Mouse (Mus musculus) midbrain, embryonic 15.5 days (tissue): ENCODE results near the gene Mnt. TPM values are rescaled to one million over a fixed set of nuclear protein-coding genes. Genes with fewer than 3 reads are reported as not detected.
A peak's percentile ranks its signal among the peaks of the same experiment; 100 is the strongest.

Experiments
- ATAC-seq: fragments of 200-750 bp; cut with Nextera tagmentation; replicated peaks from 2 replicates; pipeline ENCODE4 v1.8.0; 2017; ENCODE audit warnings: moderate TSS enrichment
- H3K27ac ChIP-seq: fragments of 300-500 bp; sonication (generic); 2 replicates; pipeline ENCODE4 v1.5.1; 2015; ENCODE audit warnings: mild to moderate bottlenecking, inconsistent platforms
- H3K27me3 ChIP-seq: fragments of 300-500 bp; sonication (generic); replicated peaks from 2 replicates; pipeline ENCODE4 v1.6.1; 2015; ENCODE audit warnings: inconsistent platforms
- H3K36me3 ChIP-seq: fragments of 300-500 bp; sonication (generic); replicated peaks from 2 replicates; pipeline ENCODE4 v1.6.1; 2015; ENCODE audit warnings: inconsistent platforms
- H3K4me1 ChIP-seq: fragments of 300-500 bp; sonication (generic); 2 replicates; pipeline ENCODE4 v1.6.1; 2015; ENCODE audit warnings: inconsistent platforms
- H3K4me2 ChIP-seq: fragments of 300-500 bp; sonication (generic); 2 replicates; pipeline ENCODE4 v1.6.1; 2015; ENCODE audit warnings: inconsistent platforms, mild to moderate bottlenecking, moderate library complexity
- H3K4me3 ChIP-seq: fragments of 300-500 bp; sonication (generic); 2 replicates; pipeline ENCODE4 v1.5.1; 2015; ENCODE audit warnings: mild to moderate bottlenecking, inconsistent platforms
- H3K9ac ChIP-seq: fragments of 300-500 bp; sonication (generic); 2 replicates; pipeline ENCODE4 v1.6.1; 2015; ENCODE audit warnings: mild to moderate bottlenecking, inconsistent platforms
- H3K9me3 ChIP-seq: fragments of 300-500 bp; sonication (generic); 2 replicates; pipeline ENCODE4 v1.6.1; 2016; ENCODE audit warnings: inconsistent platforms
- WGBS: fragments of 180-500 bp; shearing (Covaris S2); methylation state at CpG from one replicate; pipeline ENCODE4 v1.1.7; 2015; ENCODE audit warnings: mixed read lengths; 5-methylcytosine and 5-hydroxymethylcytosine counted together
- polyA plus RNA-seq: library from polyadenylated mRNA; unstranded; fragments of >200 nt; fragmentation: Nextera tagmentation; extraction: Ambion mirVana; gene quantifications from 2 replicates; pipeline ENCODE4 v1.2.1, GENCODE M21; 2015

Mnt gene
- polyA plus RNA-seq, 1 experiment from 2014 or later = 10.2 TPM

DNA sequence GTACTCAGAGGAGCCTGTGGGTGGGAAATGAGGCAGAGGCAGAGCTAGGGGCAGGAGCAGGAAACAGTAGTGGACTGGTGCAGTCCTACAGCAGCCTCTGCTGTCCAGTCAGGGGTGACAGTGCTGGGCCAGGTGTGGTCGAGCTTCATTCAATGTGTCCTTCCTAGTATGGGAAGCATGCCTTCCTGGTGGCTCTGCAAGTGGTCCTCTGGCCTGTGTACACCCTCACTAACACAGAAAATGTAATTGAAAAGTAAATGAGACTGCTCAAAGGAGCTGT lies 3.6 kb downstream of the Mnt start:
- Histone ChIP-seq H3K27ac (no peak overlapping the region), H3K36me3 (no peaks in the 10 kb centered on the region), H3K4me2 (no peak overlapping the region), H3K9me3 (no peaks in the 10 kb centered on the region), H3K4me1 (peaks cover 57% of the 10 kb centered on the region), H3K27me3 (no peaks in the 10 kb centered on the region), H3K9ac (no peak overlapping the region), H3K4me3 (no peak overlapping the region)
- WGBS = 66% methylated on average over 1 of the region's 1 CpGs
- no peak for ATAC-seq

DNA sequence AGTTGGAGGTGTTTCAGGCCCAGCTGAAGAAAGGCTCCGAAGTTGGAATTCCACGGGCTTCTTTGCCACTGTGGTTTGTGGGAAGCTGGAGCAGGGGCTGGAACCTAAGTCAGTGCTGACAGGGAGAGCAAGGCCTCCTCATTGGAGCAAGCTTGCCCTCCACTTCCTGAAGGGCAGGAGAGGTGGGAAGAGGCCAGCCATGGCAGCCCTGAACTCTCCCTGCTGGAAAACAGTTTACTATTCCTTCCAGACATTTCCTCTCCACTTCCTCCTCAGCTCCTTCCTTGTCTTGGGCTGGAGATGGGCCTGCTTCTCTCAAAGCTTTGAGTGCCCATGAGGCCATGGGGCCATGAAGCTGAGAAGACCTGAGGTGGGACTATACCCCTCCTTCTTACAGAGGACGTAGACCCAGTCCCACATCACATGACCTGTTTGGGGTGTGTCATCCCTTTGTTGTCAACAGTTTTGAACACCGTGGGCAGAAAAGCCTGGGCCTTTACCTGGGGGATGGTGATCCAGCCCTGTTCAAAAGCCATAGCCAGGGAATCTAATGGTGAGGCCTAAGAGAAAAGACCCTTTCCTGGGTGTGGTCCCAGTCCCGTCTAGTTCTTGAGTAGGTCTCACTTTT lies 4.0 kb downstream of the Mnt start:
- no peaks in the 10 kb centered on the region for H3K9me3 ChIP-seq
- H3K4me2 ChIP-seq = no peak overlapping the region
- H3K27ac ChIP-seq = no peak overlapping the region

DNA sequence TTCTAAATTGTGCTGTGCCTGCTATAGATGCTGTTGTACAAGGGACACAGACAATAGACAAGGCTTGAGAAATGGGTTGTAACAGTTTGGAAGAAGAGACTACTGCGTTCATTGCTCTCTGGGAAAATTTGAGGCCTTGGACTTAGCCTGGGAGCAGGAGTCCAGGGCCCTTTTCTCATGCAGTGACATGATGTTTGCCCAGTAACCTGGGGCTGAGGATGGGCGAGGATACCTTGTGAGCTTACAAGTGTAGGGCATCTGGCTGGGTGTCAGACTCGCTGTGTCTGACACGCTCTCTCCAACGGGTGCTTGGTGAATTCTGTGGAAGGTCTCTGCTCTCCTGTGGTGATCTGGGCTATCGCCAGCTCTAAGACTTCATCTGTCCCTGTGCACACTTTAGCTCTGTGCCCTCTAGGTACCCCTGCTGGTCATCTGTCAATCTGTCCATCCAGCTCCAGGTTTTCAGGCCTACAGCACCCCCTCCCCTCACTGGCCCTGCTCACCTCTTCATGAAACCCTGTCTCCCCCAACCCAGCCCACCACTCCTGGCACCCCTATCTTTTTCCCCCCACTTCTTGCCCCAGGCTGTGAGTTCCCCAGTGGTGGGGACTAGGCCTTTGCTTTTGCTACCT lies 5.0 kb downstream of the Mnt start:
- no peak overlapping the region for H3K27ac ChIP-seq
- no peaks in the 10 kb centered on the region for H3K27me3 ChIP-seq
- H3K4me2 ChIP-seq = no peak overlapping the region
- H3K9ac ChIP-seq = no peak overlapping the region
- 90% methylated on average over 6 of the region's 6 CpGs for WGBS
- peaks cover 52% of the 10 kb centered on the region for H3K4me1 ChIP-seq
- H3K9me3 ChIP-seq = no peaks in the 10 kb centered on the region
- no peak overlapping the region for H3K4me3 ChIP-seq
- ATAC-seq = no peak
- no peaks in the 10 kb centered on the region for H3K36me3 ChIP-seq

More for the DNA sequence above, 4.0 kb downstream of the Mnt start:
- no peak overlapping the region for H3K4me3 ChIP-seq
- H3K9ac ChIP-seq = no peak overlapping the region
- ATAC-seq = no peak
- WGBS = 69% methylated on average over 5 of the region's 5 CpGs
- no peaks in the 10 kb centered on the region for H3K27me3 ChIP-seq
- peaks cover 54% of the 10 kb centered on the region for H3K4me1 ChIP-seq
- no peaks in the 10 kb centered on the region for H3K36me3 ChIP-seq

DNA sequence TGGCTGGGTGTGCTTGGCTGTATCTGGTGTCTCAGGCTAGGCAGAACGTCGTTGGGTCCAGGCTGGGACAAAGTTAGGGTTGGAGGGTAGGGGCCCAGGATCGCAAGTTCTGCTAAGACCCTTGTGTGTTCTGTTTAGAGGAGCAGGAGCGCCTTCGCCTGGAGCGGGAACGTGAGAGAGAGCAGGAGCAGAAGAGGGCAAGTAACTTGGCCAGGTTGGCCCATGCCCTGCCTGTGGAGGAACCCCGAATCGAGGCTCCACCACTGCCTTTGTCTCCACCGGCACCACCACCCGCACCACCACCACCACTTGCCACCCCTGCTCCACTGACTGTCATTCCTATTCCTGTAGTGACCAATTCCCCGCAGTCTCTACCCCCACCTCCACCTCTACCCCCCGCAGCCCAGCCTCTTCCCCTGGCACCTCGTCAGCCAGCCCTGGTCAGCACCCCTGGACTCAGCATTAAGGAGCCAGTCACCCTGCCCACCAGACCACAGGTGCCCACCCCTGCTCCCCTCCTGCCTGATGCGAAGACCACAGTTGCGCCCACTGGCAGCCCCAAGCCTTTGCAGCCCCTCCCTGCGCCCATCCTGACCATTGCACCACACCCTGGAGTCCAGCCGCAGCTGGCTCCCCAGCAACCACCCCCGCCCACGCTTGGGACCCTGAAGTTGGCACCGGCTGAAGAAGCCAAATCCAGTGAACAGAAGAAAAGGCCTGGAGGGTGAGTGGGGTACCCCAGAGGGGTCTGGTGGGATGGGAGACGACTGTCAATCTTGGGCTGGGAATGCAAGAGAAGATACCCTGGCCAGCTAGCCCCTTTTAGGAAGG lies 5.7 kb downstream of the Mnt start:
- no peaks in the 10 kb centered on the region for H3K9me3 ChIP-seq
- no peak overlapping the region for H3K27ac ChIP-seq
- WGBS = 89% methylated on average over 22 of the region's 22 CpGs
- H3K4me3 ChIP-seq = no peak overlapping the region
- H3K36me3 ChIP-seq = no peaks in the 10 kb centered on the region
- no peaks in the 10 kb centered on the region for H3K27me3 ChIP-seq
- no peak for ATAC-seq
- H3K9ac ChIP-seq = no peak overlapping the region
- H3K4me1 ChIP-seq = peaks cover 52% of the 10 kb centered on the region
- no peak overlapping the region for H3K4me2 ChIP-seq

DNA sequence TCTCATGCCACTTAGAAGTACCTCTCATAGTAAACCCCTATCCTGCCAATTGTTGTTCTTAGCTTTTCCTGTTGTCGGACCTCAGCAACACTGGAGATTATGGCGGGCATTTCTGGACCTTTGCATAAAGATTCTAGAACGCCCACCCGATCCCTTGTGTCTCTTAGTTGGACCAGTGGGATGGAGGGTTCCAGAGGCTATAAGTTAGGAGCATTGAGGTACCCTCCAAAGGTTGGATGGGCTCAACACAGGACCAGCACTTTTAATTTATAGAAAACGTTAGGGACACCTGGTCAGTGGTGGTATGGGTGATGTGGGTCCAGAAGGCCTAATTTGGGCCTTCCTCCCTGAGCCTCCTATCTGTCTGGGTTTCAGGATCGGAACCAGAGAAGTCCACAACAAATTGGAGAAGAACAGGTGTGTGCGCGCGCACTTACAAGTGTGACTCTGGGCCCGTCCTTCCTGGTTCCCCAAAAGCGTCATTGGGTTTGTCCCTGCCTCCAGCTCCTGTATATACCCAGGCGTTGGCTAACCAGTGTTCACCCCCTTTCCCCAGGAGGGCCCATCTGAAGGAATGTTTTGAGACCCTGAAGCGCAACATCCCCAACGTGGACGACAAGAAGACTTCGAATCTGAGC lies 6.5 kb downstream of the Mnt start:
- peak overlapping the region; percentile 51; the same call in 1 of the 2 replicates for H3K9ac ChIP-seq
- H3K4me2 ChIP-seq = peak overlapping the region; percentile 64
- no peaks in the 10 kb centered on the region for H3K27me3 ChIP-seq
- peaks cover 52% of the 10 kb centered on the region for H3K4me1 ChIP-seq
- H3K9me3 ChIP-seq = no peaks in the 10 kb centered on the region
- H3K4me3 ChIP-seq = peak overlapping the region; percentile 55
- peak overlapping the region; percentile 86 for H3K27ac ChIP-seq
- WGBS = 50% methylated on average over 16 of the region's 16 CpGs
- peaks cover 1% of the 10 kb centered on the region for H3K36me3 ChIP-seq
- ATAC-seq = peak; percentile 0; the same call in 1 of the 2 replicates

DNA sequence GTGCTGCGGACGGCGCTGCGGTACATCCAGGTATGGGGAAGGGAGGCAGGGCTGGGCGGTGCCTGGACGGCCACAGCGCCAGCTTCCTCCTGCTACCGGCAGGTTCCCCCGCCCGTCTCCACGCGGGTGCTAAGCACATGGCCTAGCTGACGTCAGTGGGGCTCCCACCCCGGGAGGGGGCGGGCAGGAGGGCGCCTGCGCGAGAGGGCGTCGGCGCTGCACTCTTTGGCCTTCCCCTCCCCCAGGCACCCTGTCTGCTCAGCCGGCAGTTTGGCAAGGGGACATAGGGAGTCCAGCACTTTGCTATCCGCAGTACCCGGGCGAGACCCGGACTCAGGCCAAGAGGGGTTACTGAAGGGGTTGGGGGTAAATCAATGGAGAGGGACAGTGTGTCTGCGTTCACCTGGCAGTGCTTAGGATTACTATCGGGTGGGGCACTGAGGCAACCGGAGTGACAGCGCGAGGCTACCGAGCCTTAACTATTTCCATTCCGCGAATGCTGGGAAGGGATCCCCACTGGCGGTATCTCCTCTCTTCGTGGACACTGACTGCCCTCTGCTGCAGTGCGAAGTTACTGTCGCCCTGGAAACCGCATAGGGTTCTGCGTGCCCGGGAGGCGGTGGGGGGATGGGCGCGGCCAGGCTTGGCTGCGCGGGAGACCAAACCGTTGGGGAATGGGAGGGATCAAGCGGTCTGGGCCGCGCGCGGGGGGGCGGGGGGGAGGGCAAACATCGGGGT lies 7.1 kb downstream of the Mnt start:
- peak; percentile 70 for ATAC-seq
- H3K36me3 ChIP-seq = peaks cover 8% of the 10 kb centered on the region
- H3K4me2 ChIP-seq = peak overlapping the region; percentile 64
- peak overlapping the region; percentile 55 for H3K4me3 ChIP-seq
- H3K4me1 ChIP-seq = peaks cover 46% of the 10 kb centered on the region
- H3K27ac ChIP-seq = peak overlapping the region; percentile 86
- no peaks in the 10 kb centered on the region for H3K9me3 ChIP-seq
- WGBS = 2% methylated on average over 47 of the region's 54 CpGs
- H3K27me3 ChIP-seq = no peaks in the 10 kb centered on the region
- peak overlapping the region; percentile 51 for H3K9ac ChIP-seq

DNA sequence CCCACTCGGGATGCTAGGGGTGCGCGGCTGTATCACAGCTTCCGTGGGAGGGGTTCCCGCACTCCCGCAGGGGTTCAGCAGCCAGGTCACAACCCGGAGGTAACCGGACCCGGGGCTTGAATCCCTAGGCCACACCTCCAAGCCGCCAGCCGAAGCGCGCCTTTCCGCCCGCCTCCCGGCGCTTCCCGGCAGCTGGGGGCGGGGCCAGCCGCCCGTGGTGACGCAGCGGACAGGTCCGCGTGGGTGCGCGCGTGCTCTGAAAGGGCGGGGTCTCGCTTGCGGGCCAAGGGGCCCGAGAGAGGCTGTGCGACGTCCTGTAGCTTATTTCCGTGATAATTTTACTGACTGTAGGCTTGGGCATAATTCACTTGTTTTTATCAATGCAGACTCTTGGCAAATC lies 7.7 kb downstream of the Mnt start:
- Histone ChIP-seq H3K36me3 (peaks cover 12% of the 10 kb centered on the region), H3K4me3 (peak overlapping the region; percentile 55), H3K9me3 (no peaks in the 10 kb centered on the region), H3K9ac (peak overlapping the region; percentile 51), H3K27me3 (no peaks in the 10 kb centered on the region), H3K27ac (peak overlapping the region; percentile 86), H3K4me1 (peaks cover 41% of the 10 kb centered on the region), H3K4me2 (peak overlapping the region; percentile 64)
- ATAC-seq = peak; percentile 62
- WGBS = under 1% methylated on average over 35 of the region's 35 CpGs

DNA sequence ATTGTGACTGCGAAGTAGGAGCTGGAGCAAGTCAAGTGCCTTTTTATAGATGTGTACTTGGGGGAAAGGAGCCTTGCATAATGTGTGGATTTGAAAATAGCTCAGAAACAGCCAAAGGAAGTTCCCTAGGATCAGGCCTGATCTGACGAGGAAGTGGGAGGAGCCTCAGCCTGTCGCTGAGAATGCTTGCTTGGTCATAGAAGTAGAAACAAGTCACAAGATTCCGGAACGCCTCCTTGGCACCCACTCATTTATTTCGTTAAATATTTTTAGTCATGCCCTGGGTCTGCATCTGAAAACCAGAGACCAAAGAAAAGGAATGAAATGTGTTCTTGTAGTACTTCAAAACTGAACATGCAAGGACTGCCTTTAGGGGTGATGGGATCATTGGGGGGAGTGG lies 8.3 kb downstream of the Mnt start:
- no peak for ATAC-seq
- no peak overlapping the region for H3K9ac ChIP-seq
- WGBS = 48% methylated on average over 6 of the region's 6 CpGs

DNA sequence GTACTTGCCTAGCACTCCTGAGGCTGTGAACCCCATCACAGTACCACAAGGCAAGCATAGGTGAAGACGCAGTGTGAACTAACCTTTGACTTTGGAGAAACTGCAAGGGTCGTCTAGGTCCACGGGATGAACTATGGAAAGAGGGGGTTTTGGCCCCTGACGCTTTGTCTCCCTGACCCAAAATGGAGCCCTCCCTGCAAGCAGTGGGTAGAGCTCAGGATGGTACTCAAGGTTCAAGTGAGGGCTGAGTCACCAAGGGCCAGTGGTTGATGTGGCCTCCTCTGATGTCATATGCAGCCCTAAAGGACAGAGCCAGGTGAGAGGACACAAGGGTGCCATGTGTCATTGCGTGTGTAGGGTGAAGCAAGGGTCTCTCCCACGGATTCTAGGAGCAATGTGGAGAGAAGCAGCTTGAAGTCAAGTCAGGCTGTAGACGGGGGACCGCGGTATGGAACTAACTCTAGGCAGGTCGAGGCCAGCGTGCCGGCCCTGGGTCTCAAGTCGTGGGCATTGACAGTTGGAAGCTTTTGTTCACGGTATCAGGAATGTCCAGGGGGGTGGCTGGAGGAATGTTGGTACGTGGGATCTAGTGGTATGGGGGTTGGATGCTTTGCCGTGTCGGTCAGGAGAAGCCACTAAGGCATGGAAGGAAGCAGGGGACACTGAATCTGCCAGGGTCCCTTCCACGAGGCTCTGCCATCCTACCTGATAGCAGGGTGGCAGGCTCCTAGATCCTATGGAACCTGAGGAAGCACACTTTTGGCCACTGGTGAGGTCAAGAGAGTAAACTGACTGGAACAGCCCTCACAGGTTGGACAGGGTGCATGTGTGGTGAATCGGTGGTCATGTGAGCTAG lies 9.4 kb downstream of the Mnt start:
- Histone ChIP-seq H3K36me3 (peaks cover 12% of the 10 kb centered on the region), H3K4me3 (no peak overlapping the region), H3K27ac (no peak overlapping the region), H3K27me3 (no peaks in the 10 kb centered on the region), H3K9ac (no peak overlapping the region), H3K4me1 (peaks cover 25% of the 10 kb centered on the region), H3K9me3 (no peaks in the 10 kb centered on the region), H3K4me2 (no peak overlapping the region)
- 92% methylated on average over 19 of the region's 19 CpGs for WGBS
- ATAC-seq = no peak

More for the DNA sequence above, 8.3 kb downstream of the Mnt start:
- Histone ChIP-seq H3K4me2 (peak overlapping the region; percentile 64), H3K9me3 (no peaks in the 10 kb centered on the region), H3K4me3 (peak overlapping the region; percentile 55), H3K27me3 (no peaks in the 10 kb centered on the region), H3K27ac (peak overlapping the region; percentile 86; the same call in 1 of the 2 replicates), H3K36me3 (peaks cover 12% of the 10 kb centered on the region), H3K4me1 (peaks cover 35% of the 10 kb centered on the region)

DNA sequence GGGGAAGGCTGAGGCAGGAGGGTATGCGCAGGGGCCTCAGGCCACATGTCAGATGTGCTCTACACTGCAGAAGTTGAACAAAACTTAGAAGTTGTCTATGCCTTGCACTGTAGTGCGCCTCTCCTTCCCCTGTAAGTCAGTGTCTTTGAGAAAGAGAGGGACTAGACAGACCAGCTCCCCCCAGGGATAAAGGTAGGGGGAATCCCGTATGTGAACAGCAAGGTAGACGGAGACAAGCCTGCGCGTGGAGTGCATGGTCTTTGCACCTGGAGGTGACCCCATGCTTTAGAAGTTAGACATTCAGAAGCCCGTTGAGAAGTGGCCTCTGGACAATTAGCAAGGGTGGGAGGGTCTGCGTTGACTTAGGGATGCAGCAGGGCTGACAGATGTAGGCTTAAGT lies 10.0 kb downstream of the Mnt start:
- 90% methylated on average over 8 of the region's 8 CpGs for WGBS
- H3K27me3 ChIP-seq = no peaks in the 10 kb centered on the region
- H3K36me3 ChIP-seq = peaks cover 14% of the 10 kb centered on the region
- peaks cover 25% of the 10 kb centered on the region for H3K4me1 ChIP-seq
- H3K4me2 ChIP-seq = no peak overlapping the region
- no peaks in the 10 kb centered on the region for H3K9me3 ChIP-seq
- no peak overlapping the region for H3K9ac ChIP-seq
- no peak overlapping the region for H3K4me3 ChIP-seq
- H3K27ac ChIP-seq = no peak overlapping the region
- ATAC-seq = no peak

DNA sequence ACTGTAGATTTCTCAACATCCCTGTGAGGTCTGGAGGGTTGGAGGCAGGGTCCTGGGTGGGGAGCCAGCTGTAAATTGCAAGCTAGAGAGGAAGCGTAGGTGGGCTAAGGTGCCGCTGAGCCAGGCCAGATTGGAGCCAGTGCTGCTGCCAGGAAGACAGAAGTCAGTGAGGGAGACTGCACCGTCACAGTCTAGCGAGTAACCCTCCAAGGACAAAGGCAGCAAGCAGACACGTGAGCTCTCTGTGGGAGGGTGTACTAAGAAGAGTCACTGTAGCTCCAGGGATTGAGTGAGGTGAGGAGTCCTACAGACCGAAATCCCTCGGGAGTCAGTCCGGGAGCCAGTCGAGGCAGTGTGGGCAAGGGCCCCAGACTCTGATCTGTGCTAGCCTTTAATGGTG lies 10.6 kb downstream of the Mnt start:
- no peaks in the 10 kb centered on the region for H3K9me3 ChIP-seq
- ATAC-seq = no peak
- 67% methylated on average over 9 of the region's 9 CpGs for WGBS
- H3K9ac ChIP-seq = no peak overlapping the region
- peaks cover 15% of the 10 kb centered on the region for H3K36me3 ChIP-seq
- H3K4me2 ChIP-seq = no peak overlapping the region
- no peak overlapping the region for H3K27ac ChIP-seq
- peaks cover 25% of the 10 kb centered on the region for H3K4me1 ChIP-seq
- H3K27me3 ChIP-seq = no peaks in the 10 kb centered on the region
- no peak overlapping the region for H3K4me3 ChIP-seq
